Mouse (Mus musculus): Measurements from ENCODE around the gene Vmn1r60.
"Not testable (repeated sequence)": the region's sequence is repeated elsewhere in the genome, so short reads cannot be mapped to it uniquely, and the experiment has no call there.

Vmn1r60 gene

GRCm38 (mm10) chr7:5547217-5547616 is at the start of gene Vmn1r60:
Vmn1r60 (minus strand) TSS chr7:5547317.
- not testable (repeated sequence) for DNase-seq (ENCODE audit: low spot score in 2 of 2)

GRCm38 (mm10) chr7:5540770-5541436 is 6.2 kb downstream of the Vmn1r60 start:
- DNase-seq (ENCODE audit: low spot score in 2 of 2), result not testable (repeated sequence)

GRCm38 (mm10) chr7:5493856-5494255 is 53.3 kb downstream of the Vmn1r60 start, which contains the start of gene Vmn2r28:
Vmn2r28 (minus strand) TSS chr7:5493956.
- DNase-seq (ENCODE audit: low spot score in 2 of 2), result not testable (repeated sequence)

Measured in natural killer cell, adult 2 months (primary cell).